Mouse (Mus musculus) hindbrain, embryonic 11.5 days (tissue): ENCODE measurements around the gene Tescl. TPM values are rescaled to one million over a fixed set of nuclear protein-coding genes. Genes with fewer than 3 reads are reported as not detected.

ENCODE experiments used
- ATAC-seq: fragments of 200-750 bp; cut with Nextera tagmentation; 2 replicates; pipeline ENCODE4 v1.8.0; 2017; ENCODE audit warnings: mild to moderate bottlenecking, moderate TSS enrichment, moderate library complexity; ENCODE audit not compliant: low FRiP score
- DNase-seq: peaks from one replicate; pipeline ENCODE4 v3.0.0-alpha.2; 2015; ENCODE audit warnings: low spot score
- H3K27ac ChIP-seq: fragments of 300-500 bp; sonication (generic); 2 replicates; pipeline ENCODE4 v1.5.1; 2014; ENCODE audit warnings: mild to moderate bottlenecking, low read depth, low read length
- H3K27me3 ChIP-seq: fragments of 300-500 bp; sonication (generic); 2 replicates; pipeline ENCODE4 v1.6.1; 2014; ENCODE audit warnings: mild to moderate bottlenecking, low read length, moderate library complexity, mixed read lengths; ENCODE audit not compliant: control insufficient read depth, insufficient read depth
- H3K36me3 ChIP-seq: fragments of 300-500 bp; sonication (generic); 2 replicates; pipeline ENCODE4 v1.6.1; 2014; ENCODE audit warnings: mild to moderate bottlenecking, low read length, moderate library complexity, mixed read lengths; ENCODE audit not compliant: control insufficient read depth, insufficient read depth
- H3K4me1 ChIP-seq: fragments of 300-500 bp; sonication (generic); replicated peaks from 2 replicates; pipeline ENCODE4 v1.6.1; 2014; ENCODE audit warnings: low read length, mixed read lengths; ENCODE audit not compliant: control insufficient read depth, insufficient read depth
- H3K4me2 ChIP-seq: fragments of 300-500 bp; sonication (generic); replicated peaks from 2 replicates; pipeline ENCODE4 v1.6.1; 2014; ENCODE audit warnings: mild to moderate bottlenecking, low read depth, low read length
- H3K4me3 ChIP-seq: fragments of 300-500 bp; sonication (generic); 2 replicates; pipeline ENCODE4 v1.5.1; 2014; ENCODE audit warnings: low read depth, low read length
- H3K9ac ChIP-seq: fragments of 300-500 bp; sonication (generic); 2 replicates; pipeline ENCODE4 v1.6.1; 2014; ENCODE audit warnings: low read depth, low read length
- H3K9me3 ChIP-seq: fragments of 300-500 bp; sonication (generic); 2 replicates; pipeline ENCODE4 v1.6.1; 2016; ENCODE audit warnings: low read length; ENCODE audit not compliant: control insufficient read depth
- WGBS: fragments of 180-500 bp; shearing (Covaris S2); extraction: QIAGEN DNeasy Blood & Tissue Kit; methylation state at CpG from one replicate; pipeline ENCODE4 v1.1.7; 2014; 5-methylcytosine and 5-hydroxymethylcytosine counted together
- polyA plus RNA-seq: library from polyadenylated mRNA; unstranded; fragments of >200 nt; fragmentation: Nextera tagmentation; extraction: Ambion mirVana; gene quantifications from 2 replicates; pipeline ENCODE4 v1.2.1, GENCODE M21; 2014

The Tescl gene
- polyA plus RNA-seq, 1 experiment from 2014 or later = not detected

DNA sequence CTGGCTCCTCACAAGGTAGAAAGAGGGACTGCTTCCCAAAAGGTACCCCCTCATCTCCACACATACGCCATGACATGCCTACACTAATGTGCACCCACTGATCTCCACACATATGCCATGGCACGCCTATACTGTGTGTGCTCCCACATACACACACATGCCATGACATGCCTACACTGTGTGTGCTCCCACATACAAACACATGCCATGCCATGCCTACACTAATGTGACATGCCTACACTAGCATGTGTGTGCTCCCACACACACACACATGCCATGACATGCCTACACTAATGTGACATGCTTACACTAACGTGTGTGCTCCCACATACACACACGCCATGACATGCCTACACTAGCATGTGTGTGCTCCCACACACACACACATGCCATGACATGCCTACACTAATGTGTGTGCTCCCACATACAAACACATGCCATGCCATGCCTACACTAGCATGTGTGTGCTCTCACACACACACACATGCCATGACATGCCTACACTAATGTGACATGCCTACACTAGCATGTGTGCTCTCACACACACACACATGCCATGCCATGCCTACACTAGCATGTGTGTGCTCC lies 43.5 kb downstream of the Tescl start:
- no peak for DNase-seq
- no peak overlapping the region for H3K4me3 ChIP-seq
- H3K9me3 ChIP-seq = no peaks in the 10 kb centered on the region
- no peak overlapping the region for H3K9ac ChIP-seq
- 92% methylated on average over 4 of the region's 4 CpGs for WGBS
- no peak for ATAC-seq
- H3K4me1 ChIP-seq = no peaks in the 10 kb centered on the region
- no peaks in the 10 kb centered on the region for H3K27me3 ChIP-seq
- H3K27ac ChIP-seq = no peak overlapping the region
- H3K4me2 ChIP-seq = no peak overlapping the region
- H3K36me3 ChIP-seq = peaks cover 17% of the 10 kb centered on the region

DNA sequence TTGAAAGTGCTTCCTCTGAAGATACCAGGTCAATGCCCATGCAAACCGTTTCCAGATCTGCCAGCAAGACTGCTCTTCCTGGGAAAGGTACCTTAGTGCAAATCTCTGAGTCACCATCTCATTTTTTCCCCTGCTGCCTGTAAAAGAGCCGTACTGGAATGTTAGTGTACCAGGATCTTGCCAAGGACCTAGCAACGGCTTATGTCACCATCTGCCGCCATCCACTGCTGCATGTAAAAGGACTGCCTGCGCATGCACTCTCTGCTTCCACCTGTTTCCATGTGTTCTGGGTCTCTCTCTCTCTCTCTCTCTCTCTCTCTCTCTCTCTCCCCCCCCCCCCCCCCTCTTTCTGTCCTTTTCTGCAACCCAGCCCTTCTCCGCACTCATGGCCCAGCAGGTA lies 45.2 kb downstream of the Tescl start:
- ATAC-seq = no peak
- DNase-seq = no peak
- Histone ChIP-seq H3K4me2 (no peak overlapping the region), H3K27me3 (no peaks in the 10 kb centered on the region), H3K4me1 (no peaks in the 10 kb centered on the region), H3K27ac (no peak overlapping the region), H3K4me3 (no peak overlapping the region), H3K9me3 (no peaks in the 10 kb centered on the region), H3K36me3 (peaks cover 14% of the 10 kb centered on the region), H3K9ac (no peak overlapping the region)
- 91% methylated on average over 6 of the region's 6 CpGs for WGBS

DNA sequence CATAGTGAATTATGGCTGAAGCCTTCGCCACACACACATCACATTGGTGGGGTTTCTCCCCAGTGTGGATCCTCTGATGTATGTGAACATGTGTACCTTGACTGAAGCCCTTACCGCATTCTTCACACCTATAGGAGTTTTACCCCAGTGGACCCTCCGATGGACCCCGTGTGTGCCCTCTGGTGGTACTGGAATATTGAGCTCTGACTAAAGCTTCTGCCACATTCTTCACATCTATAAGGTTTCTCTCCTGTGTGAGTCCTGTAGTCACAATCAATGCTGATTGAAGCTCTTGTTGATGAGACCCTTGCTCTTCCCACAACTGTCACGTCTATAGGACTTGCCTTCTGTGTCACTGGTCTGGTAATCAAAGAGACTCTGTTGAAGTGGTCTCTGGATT lies 46.1 kb downstream of the Tescl start:
- H3K4me3 ChIP-seq = no peak overlapping the region
- H3K36me3 ChIP-seq = peaks cover 14% of the 10 kb centered on the region
- 88% methylated on average over 5 of the region's 5 CpGs for WGBS

DNA sequence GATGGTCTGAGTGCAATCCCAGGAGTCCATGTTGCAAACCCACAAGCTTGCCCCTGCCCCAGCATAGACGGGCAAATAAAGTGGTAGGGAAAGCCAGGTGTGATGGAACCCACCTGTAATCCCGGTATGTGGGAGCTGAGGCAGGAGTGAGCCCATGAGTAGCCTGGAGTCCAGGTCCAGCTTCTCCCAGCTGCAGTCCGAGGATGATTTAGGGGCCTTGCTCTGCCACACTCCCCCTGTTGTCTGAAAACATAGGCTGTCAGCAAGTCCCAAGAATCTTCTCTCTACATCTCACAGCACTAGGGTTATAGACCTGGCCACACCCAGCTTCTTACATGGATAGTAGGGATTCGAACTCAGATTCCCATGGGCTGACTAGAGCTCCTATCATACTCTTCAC lies 46.8 kb downstream of the Tescl start:
- no peak overlapping the region for H3K27ac ChIP-seq
- no peaks in the 10 kb centered on the region for H3K4me1 ChIP-seq
- no peak for ATAC-seq
- H3K9me3 ChIP-seq = no peaks in the 10 kb centered on the region
- WGBS = 76% methylated on average over 4 of the region's 4 CpGs
- no peak overlapping the region for H3K9ac ChIP-seq
- no peak overlapping the region for H3K4me3 ChIP-seq
- H3K36me3 ChIP-seq = peaks cover 7% of the 10 kb centered on the region
- no peak overlapping the region for H3K4me2 ChIP-seq
- DNase-seq = no peak
- no peaks in the 10 kb centered on the region for H3K27me3 ChIP-seq

More for the DNA sequence above, 46.1 kb downstream of the Tescl start:
- Histone ChIP-seq H3K4me2 (no peak overlapping the region), H3K9ac (no peak overlapping the region), H3K27me3 (no peaks in the 10 kb centered on the region), H3K27ac (no peak overlapping the region), H3K4me1 (no peaks in the 10 kb centered on the region), H3K9me3 (no peaks in the 10 kb centered on the region)
- no peak for ATAC-seq
- DNase-seq = no peak

DNA sequence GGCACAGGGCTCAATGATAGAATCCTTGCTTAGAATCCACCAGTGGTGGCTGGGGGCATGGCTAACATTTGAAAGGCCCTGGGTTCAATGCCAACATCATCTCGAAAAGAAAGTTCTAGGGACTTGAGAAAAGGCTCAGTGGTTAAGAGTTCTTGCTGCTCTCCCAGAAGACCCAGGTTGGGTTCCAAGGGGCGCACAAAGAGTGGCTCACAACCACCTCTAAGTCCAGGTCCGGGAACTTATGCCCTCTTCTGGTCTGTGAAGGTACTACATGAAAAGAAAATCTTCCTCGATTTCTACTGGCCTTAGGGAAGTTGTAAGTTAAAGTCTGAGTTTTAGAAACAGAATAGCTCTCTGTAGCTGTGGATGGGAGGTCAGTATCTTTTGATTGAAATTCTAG lies 47.6 kb downstream of the Tescl start:
- no peaks in the 10 kb centered on the region for H3K4me1 ChIP-seq
- no peak overlapping the region for H3K4me2 ChIP-seq
- ATAC-seq = no peak
- peaks cover 2% of the 10 kb centered on the region for H3K36me3 ChIP-seq
- no peak for DNase-seq
- H3K4me3 ChIP-seq = no peak overlapping the region
- H3K9ac ChIP-seq = no peak overlapping the region
- 52% methylated on average over 4 of the region's 4 CpGs for WGBS
- no peaks in the 10 kb centered on the region for H3K27me3 ChIP-seq
- no peak overlapping the region for H3K27ac ChIP-seq
- H3K9me3 ChIP-seq = no peaks in the 10 kb centered on the region

Other genes starting within 250 kb of the Tescl start
- 4.6 and 4.8 TPM in 2 replicates for gene Zfp112, start 221.6 kb downstream of the Tescl start, polyA plus RNA-seq
- 15.1 and 18.1 TPM in 2 replicates for gene Zfp235, start 199.8 kb downstream of the Tescl start, polyA plus RNA-seq
- gene Zfp114, start 158.9 kb downstream of the Tescl start, polyA plus RNA-seq = 4.5 and 7.8 TPM in 2 replicates
- 9.5 and 11.0 TPM in 2 replicates for gene Zfp111, start 122.5 kb downstream of the Tescl start, polyA plus RNA-seq
- 4.9 and 6.1 TPM in 2 replicates for gene Zfp109, start 96.4 kb downstream of the Tescl start, polyA plus RNA-seq
- gene Zfp108, start 79.1 kb downstream of the Tescl start, polyA plus RNA-seq = 2.2 and 3.0 TPM in 2 replicates
- gene Zfp93, start 63.5 kb downstream of the Tescl start, polyA plus RNA-seq = 7.2 and 9.6 TPM in 2 replicates
- 32.1 and 40.0 TPM in 2 replicates for gene Zfp61, start 32.7 kb downstream of the Tescl start, polyA plus RNA-seq
- gene Zfp94, start 17.3 kb downstream of the Tescl start, polyA plus RNA-seq = 12.8 and 15.4 TPM in 2 replicates
- not detected in 2 replicates for gene Lypd5, start 15.3 kb upstream of the Tescl start, polyA plus RNA-seq
- gene Kcnn4, start 36.3 kb upstream of the Tescl start, polyA plus RNA-seq = 2.4 and 3.5 TPM in 2 replicates
- 18.4 and 21.3 TPM in 2 replicates for gene Smg9, start 65.7 kb upstream of the Tescl start, polyA plus RNA-seq
- not detected in 2 replicates for gene Irgc1, start 118.4 kb upstream of the Tescl start, polyA plus RNA-seq
- gene Plaur, start 128.5 kb upstream of the Tescl start, polyA plus RNA-seq = 1.7 and 2.1 TPM in 2 replicates
- 8.8 and 12.6 TPM in 2 replicates for gene Cadm4, start 148.1 kb upstream of the Tescl start, polyA plus RNA-seq
- gene Zfp428, start 173.1 kb upstream of the Tescl start, polyA plus RNA-seq = 82.4 and 87.7 TPM in 2 replicates
- gene AC161166.1, start 178.5 kb upstream of the Tescl start, polyA plus RNA-seq = 0.59 and 0.90 TPM in 2 replicates
- 12.8 and 14.2 TPM in 2 replicates for gene Irgq, start 196.8 kb upstream of the Tescl start, polyA plus RNA-seq
- 0.28 TPM in 1 of 2 replicates, not detected in the other for gene Pinlyp, start 212.2 kb upstream of the Tescl start, polyA plus RNA-seq
- 78.0 and 94.5 TPM in 2 replicates for gene Xrcc1, start 212.4 kb upstream of the Tescl start, polyA plus RNA-seq